Mouse (Mus musculus): Measurements from ENCODE around the gene Timmdc1. TPM values are rescaled to one million over a fixed set of nuclear protein-coding genes. Genes with fewer than 3 reads are reported as not detected.
A peak's percentile ranks its signal among the peaks of the same experiment; 100 is the strongest.

Gene Timmdc1
- total RNA-seq (2014; rRNA removed) (18.0 and 24.1 TPM in 2 replicates), polyA plus RNA-seq (2015; fragmentation: Nextera tagmentation; extraction: Ambion mirVana) (26.3 and 27.9 TPM in 2 replicates)

- Histone ChIP-seq H3K27me3 (ENCODE audit: insufficient read depth, low read length) (no peaks in the 10 kb centered on the region), H3K4me3 (ENCODE audit: low read length) (peak within 1 kb of the TSS; percentile 97), H3K36me3 (ENCODE audit: insufficient read depth, low read length) (peaks cover 26% of the 10 kb centered on the region; the same call in 1 of the 2 replicates), H3K9me3 (ENCODE audit: low read length) (no peaks in the 10 kb centered on the region), H3K27ac (peak within 1 kb of the TSS; percentile 93), H3K4me1 (ENCODE audit: insufficient read depth, low read length) (no peaks in the 10 kb centered on the region), H3K9ac (replicated peaks; ENCODE audit: low read length) (peak within 1 kb of the TSS; percentile 85), H3K4me2 (ENCODE audit: low read depth, low read length) (peak within 1 kb of the TSS; percentile 74)
- DNase-seq (ENCODE audit: low spot score) (peak; percentile 98), ATAC-seq (peak; percentile 99)
- 0% methylated on average over 73 of the region's 73 CpGs for WGBS
- TF ChIP-seq CTCF (IDR thresholded peaks at IDR 0.05; ENCODE audit: low read depth) = peak; percentile 46
These were observed at the start of gene Timmdc1 for GRCm38 (mm10) chr16:38522129-38523084. TSS of gene Timmdc1 (minus strand) at chr16:38522663.

- Histone ChIP-seq H3K4me1 (ENCODE audit: insufficient read depth, low read length) (no peaks in the 10 kb centered on the region), H3K27me3 (ENCODE audit: insufficient read depth, low read length) (no peaks in the 10 kb centered on the region), H3K9me3 (ENCODE audit: low read length) (no peaks in the 10 kb centered on the region), H3K4me3 (ENCODE audit: low read length) (no peak overlapping the region), H3K36me3 (ENCODE audit: insufficient read depth, low read length) (peaks cover 16% of the 10 kb centered on the region; the same call in 1 of the 2 replicates), H3K9ac (replicated peaks; ENCODE audit: low read length) (no peak overlapping the region), H3K27ac (no peak overlapping the region), H3K4me2 (ENCODE audit: low read depth, low read length) (no peak overlapping the region)
- TF ChIP-seq CTCF (IDR thresholded peaks at IDR 0.05; ENCODE audit: low read depth) = no peak
- no peak for ATAC-seq
- DNase-seq (ENCODE audit: low spot score) = no peak
- WGBS = 97% methylated on average over 3 of the region's 3 CpGs
These were observed 49.0 kb upstream of the Timmdc1 start for GRCm38 (mm10) chr16:38571481-38571880.

- WGBS = 97% methylated on average over 5 of the region's 5 CpGs
- 0 out of 2 replicates have a peak, but pooled peaks cover 4% of the 10 kb centered on the region for H3K4me1 ChIP-seq (ENCODE audit: insufficient read depth, low read length)
- ATAC-seq (no peak), DNase-seq (ENCODE audit: low spot score) (no peak)
- TF ChIP-seq CTCF (IDR thresholded peaks at IDR 0.05; ENCODE audit: low read depth) = no peak
- peaks cover 5% of the 10 kb centered on the region; the same call in 1 of the 2 replicates for H3K36me3 ChIP-seq (ENCODE audit: insufficient read depth, low read length)
- H3K4me3 ChIP-seq (ENCODE audit: low read length) = no peak overlapping the region
- no peak overlapping the region for H3K27ac ChIP-seq
- no peak overlapping the region for H3K4me2 ChIP-seq (ENCODE audit: low read depth, low read length)
- no peaks in the 10 kb centered on the region for H3K27me3 ChIP-seq (ENCODE audit: insufficient read depth, low read length)
- no peaks in the 10 kb centered on the region for H3K9me3 ChIP-seq (ENCODE audit: low read length)
- no peak overlapping the region for H3K9ac ChIP-seq (replicated peaks; ENCODE audit: low read length)
These were observed 45.7 kb upstream of the Timmdc1 start for GRCm38 (mm10) chr16:38568192-38568591.

GRCm38 (mm10) chr16:38563516-38563915 is 41.1 kb upstream of the Timmdc1 start:
- no peak for TF ChIP-seq CTCF (IDR thresholded peaks at IDR 0.05; ENCODE audit: low read depth)
- 0 out of 2 replicates have a peak, but pooled peaks cover 4% of the 10 kb centered on the region for H3K4me1 ChIP-seq (ENCODE audit: insufficient read depth, low read length)
- no peaks in the 10 kb centered on the region for H3K9me3 ChIP-seq (ENCODE audit: low read length)
- no peaks in the 10 kb centered on the region for H3K27me3 ChIP-seq (ENCODE audit: insufficient read depth, low read length)
- DNase-seq (ENCODE audit: low spot score) (no peak), ATAC-seq (no peak)
- H3K4me2 ChIP-seq (ENCODE audit: low read depth, low read length) = peak overlapping the region; percentile 86
- 38% methylated on average over 10 of the region's 10 CpGs for WGBS
- H3K9ac ChIP-seq (replicated peaks; ENCODE audit: low read length) = peak overlapping the region; percentile 90
- H3K36me3 ChIP-seq (ENCODE audit: insufficient read depth, low read length) = no peaks in the 10 kb centered on the region; the same call in 1 of the 2 replicates
- H3K27ac ChIP-seq = no peak overlapping the region
- peak overlapping the region; percentile 98 for H3K4me3 ChIP-seq (ENCODE audit: low read length)

GRCm38 (mm10) chr16:38562968-38563327 is 40.5 kb upstream of the Timmdc1 start:
- Histone ChIP-seq H3K27me3 (ENCODE audit: insufficient read depth, low read length) (no peaks in the 10 kb centered on the region), H3K36me3 (ENCODE audit: insufficient read depth, low read length) (no peaks in the 10 kb centered on the region; the same call in 1 of the 2 replicates), H3K4me3 (ENCODE audit: low read length) (peak overlapping the region; percentile 98), H3K27ac (peak overlapping the region; percentile 85), H3K4me1 (ENCODE audit: insufficient read depth, low read length) (0 out of 2 replicates have a peak, but pooled peaks cover 4% of the 10 kb centered on the region), H3K9ac (replicated peaks; ENCODE audit: low read length) (peak overlapping the region; percentile 90), H3K4me2 (ENCODE audit: low read depth, low read length) (peak overlapping the region; percentile 86), H3K9me3 (ENCODE audit: low read length) (no peaks in the 10 kb centered on the region)
- ATAC-seq (no peak; the same call in 1 of the 2 replicates), DNase-seq (ENCODE audit: low spot score) (peak; percentile 17)
- no peak for TF ChIP-seq CTCF (IDR thresholded peaks at IDR 0.05; ENCODE audit: low read depth)
- under 1% methylated on average over 25 of the region's 25 CpGs for WGBS

GRCm38 (mm10) chr16:38562131-38562967 is 39.9 kb upstream of the Timmdc1 start:
- Histone ChIP-seq H3K9ac (replicated peaks; ENCODE audit: low read length) (peak overlapping the region; percentile 90), H3K4me1 (ENCODE audit: insufficient read depth, low read length) (0 out of 2 replicates have a peak, but pooled peaks cover 4% of the 10 kb centered on the region), H3K9me3 (ENCODE audit: low read length) (no peaks in the 10 kb centered on the region), H3K4me2 (ENCODE audit: low read depth, low read length) (peak overlapping the region; percentile 86), H3K4me3 (ENCODE audit: low read length) (peak overlapping the region; percentile 98), H3K27me3 (ENCODE audit: insufficient read depth, low read length) (no peaks in the 10 kb centered on the region), H3K27ac (peak overlapping the region; percentile 85), H3K36me3 (ENCODE audit: insufficient read depth, low read length) (no peaks in the 10 kb centered on the region; the same call in 1 of the 2 replicates)
- ATAC-seq (peak; percentile 96), DNase-seq (ENCODE audit: low spot score) (peak; percentile 98)
- 7% methylated on average over 36 of the region's 37 CpGs for WGBS
- TF ChIP-seq CTCF (IDR thresholded peaks at IDR 0.05; ENCODE audit: low read depth) = no peak

Data from hindbrain, postnatal 0 days (tissue).